Mouse (Mus musculus): Measurements from ENCODE around the gene Ncam1. TPM values are rescaled to one million over a fixed set of nuclear protein-coding genes. Genes with fewer than 3 reads are reported as not detected.

Ncam1 gene
- total RNA-seq, 1 experiment from 2014 or later, result 40.9 TPM

DNA sequence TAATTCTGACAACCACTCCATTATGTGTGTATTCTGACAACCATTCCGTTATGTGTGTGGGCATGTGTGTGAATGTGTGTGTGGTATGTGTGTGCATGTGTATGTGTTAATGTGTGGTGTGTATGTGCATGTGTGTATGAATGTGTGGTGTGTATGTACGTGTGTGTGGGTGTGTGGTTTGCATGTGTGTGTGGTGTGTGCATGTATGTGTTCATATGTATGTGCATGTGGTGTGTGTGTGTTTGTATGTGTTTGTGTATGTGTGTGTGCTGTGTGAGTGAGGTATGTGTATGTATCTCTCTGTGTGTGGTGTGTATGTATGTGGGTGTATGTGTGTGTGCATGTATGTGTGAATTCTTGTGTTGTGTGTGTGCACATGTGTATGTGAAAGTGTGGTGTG, 298.8 kb downstream of the Ncam1 start:
- no peak for DNase-seq

DNA sequence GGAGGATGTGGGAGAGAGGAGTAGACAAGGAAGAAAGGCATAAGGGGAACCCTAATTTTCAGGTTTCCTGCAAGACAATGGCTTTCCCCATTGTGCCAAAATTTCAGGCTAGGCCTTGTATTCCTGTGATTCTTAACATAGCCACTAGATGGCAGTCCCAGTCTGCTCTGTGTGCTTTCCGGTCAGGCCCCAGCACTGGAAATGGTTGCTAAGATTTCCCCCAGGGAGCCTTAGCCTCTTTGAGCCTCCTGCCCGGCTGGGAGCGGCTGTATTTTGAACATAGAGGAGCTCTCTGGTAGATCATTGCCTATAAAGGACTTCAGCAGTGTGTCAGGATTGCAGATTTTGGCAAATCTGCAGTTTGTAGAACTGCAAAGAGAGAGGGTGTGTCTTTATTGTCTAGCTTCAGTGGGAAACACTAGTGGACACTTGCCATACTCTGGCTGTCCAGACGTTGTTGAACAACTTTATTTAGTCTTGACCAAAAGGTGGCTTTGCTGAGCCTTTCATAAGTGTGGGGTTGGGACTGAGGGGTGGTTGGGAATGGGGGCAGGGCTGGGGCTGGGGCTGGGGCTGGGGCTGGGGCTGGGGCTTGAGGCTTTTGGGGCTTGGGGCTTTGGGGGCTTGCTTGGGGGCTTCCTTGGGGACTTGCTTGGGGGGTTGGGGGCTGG, 304.6 kb downstream of the Ncam1 start:
- peak; percentile 78 for DNase-seq

- DNase-seq, result no peak
These were observed 308.1 kb downstream of the Ncam1 start for GRCm38 (mm10) chr9:49490609-49491008.

DNA sequence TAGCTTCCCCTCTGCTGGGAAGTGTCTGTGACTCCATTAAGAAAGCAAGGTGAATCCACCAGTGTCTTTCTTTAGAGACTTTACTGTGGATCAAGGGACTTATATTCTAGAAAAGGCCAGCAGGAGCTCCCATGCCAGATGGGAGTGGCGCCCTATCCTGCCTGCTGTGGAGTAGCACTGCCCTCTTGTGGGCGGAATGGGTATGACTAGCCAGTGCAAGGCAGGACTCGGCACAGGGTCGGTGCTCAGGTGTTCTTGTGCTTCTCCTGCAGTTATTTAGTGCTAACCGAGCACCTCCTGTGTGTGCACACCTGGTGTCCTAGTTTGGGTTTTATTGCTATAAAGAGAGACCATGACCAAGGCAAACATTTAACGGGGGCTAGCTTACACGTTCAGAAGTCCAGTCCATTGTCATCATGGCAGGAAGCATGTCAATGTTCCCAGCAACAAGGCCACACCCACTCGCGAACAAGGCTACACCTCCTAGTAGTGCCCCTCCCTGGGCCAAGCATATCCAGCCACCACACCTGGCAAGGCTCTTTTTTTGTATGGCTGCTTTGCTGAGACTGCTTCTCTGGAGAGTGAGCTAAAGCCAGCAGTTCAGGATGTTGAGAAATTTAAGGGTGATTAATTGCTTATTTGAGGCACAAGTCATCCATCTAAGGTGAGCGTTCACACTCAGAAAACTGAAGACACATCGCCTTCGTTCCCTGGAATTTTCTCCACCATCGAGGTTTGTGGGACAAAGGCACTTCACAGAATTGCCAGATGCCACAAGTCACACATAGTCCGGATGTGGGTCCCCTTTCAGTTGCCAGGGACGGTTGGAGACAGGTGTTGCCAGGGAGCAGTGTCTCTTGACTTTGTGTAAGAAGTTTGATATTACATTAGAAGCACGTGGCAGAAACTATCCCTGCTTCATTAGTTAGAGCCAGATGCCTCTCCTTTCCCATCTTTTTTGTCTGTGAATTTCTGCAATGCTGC, 309.5 kb downstream of the Ncam1 start:
- peak; percentile 90 for DNase-seq

DNA sequence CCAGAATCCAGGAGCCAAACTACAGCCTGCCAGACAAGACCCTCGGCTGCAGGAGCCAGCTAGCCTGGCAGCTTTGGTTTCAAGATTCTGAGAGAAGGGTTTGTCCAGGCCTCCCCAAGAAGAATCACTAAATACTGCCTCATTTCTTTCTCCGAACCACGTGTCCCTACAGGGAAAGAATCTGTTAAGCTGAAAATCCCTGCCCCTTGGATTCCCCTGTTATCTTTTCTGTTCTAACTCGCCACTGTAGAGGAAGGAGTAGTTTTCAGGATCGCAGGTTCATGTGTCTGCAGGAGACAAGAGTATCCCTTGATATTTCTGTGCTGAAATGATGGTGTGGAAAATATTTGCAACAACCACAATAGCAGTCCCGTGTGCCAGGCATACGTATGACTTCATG, 310.5 kb downstream of the Ncam1 start:
- no peak for DNase-seq

DNA sequence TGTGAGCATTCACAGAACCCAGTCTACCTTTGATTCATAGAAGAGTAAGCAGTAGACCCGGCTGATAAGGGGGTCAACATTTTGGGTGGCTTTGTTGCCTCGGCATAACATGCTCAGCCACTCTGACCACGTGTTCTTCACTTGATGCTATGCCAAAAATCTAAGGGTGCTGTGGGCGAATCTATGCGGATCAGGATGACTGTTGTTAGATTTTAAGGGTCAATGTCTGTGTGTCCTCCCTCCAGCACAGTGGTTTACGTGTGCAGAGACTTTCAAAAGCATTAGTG, 311.1 kb downstream of the Ncam1 start:
- DNase-seq, result no peak

GRCm38 (mm10) chr9:49486805-49487656, 311.7 kb downstream of the Ncam1 start:
- no peak for DNase-seq

- DNase-seq, result peak; percentile 94
These were observed 312.8 kb downstream of the Ncam1 start, which contains the start of gene Ttc12 for GRCm38 (mm10) chr9:49485892-49486311. TSS of gene Ttc12 (minus strand) at chr9:49486225.

GRCm38 (mm10) chr9:49485250-49485891, 313.4 kb downstream of the Ncam1 start:
- DNase-seq, result peak; percentile 59

DNA sequence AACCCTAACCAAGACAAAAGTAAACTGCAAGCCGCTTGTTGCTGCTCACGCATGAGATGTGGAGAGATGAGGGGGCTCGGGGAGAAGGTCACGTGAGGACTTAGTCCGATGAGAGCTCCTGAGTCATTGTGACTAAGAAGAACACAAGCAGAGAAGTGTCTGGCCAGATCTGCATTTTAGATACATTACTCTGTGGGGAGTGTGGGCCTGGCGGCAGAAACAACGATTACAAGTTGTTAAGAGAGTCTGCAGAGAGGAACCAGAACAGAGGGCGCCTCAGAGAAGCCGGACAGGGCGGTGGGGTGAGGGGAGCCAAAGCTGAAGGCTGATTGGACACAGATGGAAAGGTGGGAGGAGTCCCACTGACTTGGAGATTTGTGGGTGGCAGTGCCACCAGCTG, 315.4 kb downstream of the Ncam1 start:
- peak; percentile 73 for DNase-seq

DNA sequence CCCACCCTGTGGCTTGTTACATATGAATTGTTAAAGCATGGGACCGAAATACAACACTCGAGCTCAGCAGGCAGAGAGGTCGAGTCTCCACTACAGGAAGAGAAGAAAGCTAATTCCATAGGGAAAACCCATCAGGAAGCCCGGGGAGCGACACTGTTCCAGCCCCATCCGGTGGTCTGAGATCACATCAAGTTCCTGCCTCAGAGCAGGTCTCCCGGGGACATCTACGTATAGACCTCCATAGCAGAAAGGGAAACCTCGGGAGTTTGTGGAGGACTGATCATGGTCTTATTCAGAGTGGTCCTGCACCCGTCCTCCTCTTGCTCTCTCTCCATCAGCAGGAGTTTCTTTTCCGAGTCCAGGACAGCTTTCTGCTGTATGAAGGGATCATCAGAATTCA, 326.6 kb downstream of the Ncam1 start:
- DNase-seq, result no peak

GRCm38 (mm10) chr9:49470946-49471345, 327.8 kb downstream of the Ncam1 start:
- DNase-seq, result no peak

GRCm38 (mm10) chr9:49470006-49470405, 328.7 kb downstream of the Ncam1 start:
- DNase-seq, result no peak

GRCm38 (mm10) chr9:49456136-49456535, 342.6 kb downstream of the Ncam1 start:
- no peak for DNase-seq

GRCm38 (mm10) chr9:49452396-49452795, 346.3 kb downstream of the Ncam1 start:
- no peak for DNase-seq

Data from adrenal gland, postnatal 14 days (tissue).